Mouse (Mus musculus) urinary bladder, postnatal 14 days (tissue): ENCODE measurements around the gene Tm9sf2.
"Not testable (repeated sequence)": the region's sequence is repeated elsewhere in the genome, so short reads cannot be mapped to it uniquely, and the experiment has no call there.

Experiments
- DNase-seq: peaks from one replicate; pipeline ENCODE4 v3.0.0; 2021; ENCODE audit warnings: low spot score

Gene Tm9sf2

GRCm38 (mm10) chr14:122106822-122107468 is at the start of gene Tm9sf2:
Gene Tm9sf2 (plus strand): TSS chr14:122107038.
- peak; percentile 95 for DNase-seq

GRCm38 (mm10) chr14:122057941-122058346 is 48.9 kb upstream of the Tm9sf2 start:
- no peak for DNase-seq

GRCm38 (mm10) chr14:122060642-122061041 is 46.2 kb upstream of the Tm9sf2 start:
- DNase-seq, result peak; percentile 83

GRCm38 (mm10) chr14:122061376-122061775 is 45.5 kb upstream of the Tm9sf2 start:
- no peak for DNase-seq

GRCm38 (mm10) chr14:122062411-122063090 is 44.3 kb upstream of the Tm9sf2 start:
- no peak for DNase-seq

GRCm38 (mm10) chr14:122063599-122063998 is 43.2 kb upstream of the Tm9sf2 start:
- no peak for DNase-seq

GRCm38 (mm10) chr14:122064519-122064918 is 42.3 kb upstream of the Tm9sf2 start:
- DNase-seq, result peak; percentile 65

GRCm38 (mm10) chr14:122066243-122066642 is 40.6 kb upstream of the Tm9sf2 start:
- DNase-seq, result no peak

GRCm38 (mm10) chr14:122068036-122068435 is 38.8 kb upstream of the Tm9sf2 start:
- DNase-seq, result not testable (repeated sequence)

GRCm38 (mm10) chr14:122068801-122069695 is 37.8 kb upstream of the Tm9sf2 start:
- DNase-seq, result no peak

GRCm38 (mm10) chr14:122069948-122070347 is 36.9 kb upstream of the Tm9sf2 start:
- DNase-seq, result no peak

GRCm38 (mm10) chr14:122073422-122073821 is 33.4 kb upstream of the Tm9sf2 start:
- no peak for DNase-seq

- no peak for DNase-seq
Measured at GRCm38 (mm10) chr14:122074360-122074759, 32.5 kb upstream of the Tm9sf2 start.

GRCm38 (mm10) chr14:122075485-122076200 is 31.2 kb upstream of the Tm9sf2 start:
- DNase-seq, result no peak

GRCm38 (mm10) chr14:122077017-122077416 is 29.8 kb upstream of the Tm9sf2 start:
- no peak for DNase-seq

- peak; percentile 72 for DNase-seq
Measured at GRCm38 (mm10) chr14:122079428-122079827, 27.4 kb upstream of the Tm9sf2 start.

- DNase-seq, result no peak
Measured at GRCm38 (mm10) chr14:122079921-122080320, 26.9 kb upstream of the Tm9sf2 start.

- no peak for DNase-seq
Measured at GRCm38 (mm10) chr14:122081308-122081707, 25.5 kb upstream of the Tm9sf2 start.

GRCm38 (mm10) chr14:122083499-122083898 is 23.3 kb upstream of the Tm9sf2 start:
- no peak for DNase-seq

- DNase-seq, result no peak
Measured at GRCm38 (mm10) chr14:122087956-122088355, 18.9 kb upstream of the Tm9sf2 start.

- no peak for DNase-seq
Measured at GRCm38 (mm10) chr14:122092363-122092762, 14.5 kb upstream of the Tm9sf2 start.

- DNase-seq, result no peak
Measured at GRCm38 (mm10) chr14:122096331-122096730, 10.5 kb upstream of the Tm9sf2 start.
